Mouse (Mus musculus) heart, adult 9 months (tissue): ENCODE data around the gene Abcc4.
A peak's percentile ranks its signal among the peaks of the same experiment; 100 is the strongest.
"Not testable (repeated sequence)": the region's sequence is repeated elsewhere in the genome, so short reads cannot be mapped to it uniquely, and the experiment has no call there.

Experiments
- DNase-seq, 2 experiments: peaks; one replicate each; pipeline ENCODE4 v3.0.0; 2022; ENCODE audit warnings: low spot score in 2 of 2

The Abcc4 gene

DNA sequence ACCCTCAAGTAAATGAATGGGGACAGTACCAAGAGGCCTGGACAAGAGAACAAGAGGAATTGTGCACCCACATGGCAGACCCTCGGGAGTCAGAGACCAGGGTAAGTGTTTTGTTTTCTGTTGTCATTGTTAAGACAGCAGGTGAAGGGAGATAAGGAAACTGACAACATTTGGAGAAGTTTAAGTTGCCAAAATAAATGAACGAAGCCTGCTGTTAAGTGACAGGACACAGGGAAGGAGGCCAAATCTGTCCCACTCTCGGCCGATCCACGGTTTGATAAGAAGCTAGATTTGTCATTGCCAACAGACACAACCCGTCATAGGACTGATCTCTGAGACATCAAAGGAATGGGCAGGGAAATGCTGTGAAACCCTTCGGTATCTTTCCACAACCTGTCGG, 124.3 kb downstream of the Abcc4 start:
- no peak for DNase-seq

DNA sequence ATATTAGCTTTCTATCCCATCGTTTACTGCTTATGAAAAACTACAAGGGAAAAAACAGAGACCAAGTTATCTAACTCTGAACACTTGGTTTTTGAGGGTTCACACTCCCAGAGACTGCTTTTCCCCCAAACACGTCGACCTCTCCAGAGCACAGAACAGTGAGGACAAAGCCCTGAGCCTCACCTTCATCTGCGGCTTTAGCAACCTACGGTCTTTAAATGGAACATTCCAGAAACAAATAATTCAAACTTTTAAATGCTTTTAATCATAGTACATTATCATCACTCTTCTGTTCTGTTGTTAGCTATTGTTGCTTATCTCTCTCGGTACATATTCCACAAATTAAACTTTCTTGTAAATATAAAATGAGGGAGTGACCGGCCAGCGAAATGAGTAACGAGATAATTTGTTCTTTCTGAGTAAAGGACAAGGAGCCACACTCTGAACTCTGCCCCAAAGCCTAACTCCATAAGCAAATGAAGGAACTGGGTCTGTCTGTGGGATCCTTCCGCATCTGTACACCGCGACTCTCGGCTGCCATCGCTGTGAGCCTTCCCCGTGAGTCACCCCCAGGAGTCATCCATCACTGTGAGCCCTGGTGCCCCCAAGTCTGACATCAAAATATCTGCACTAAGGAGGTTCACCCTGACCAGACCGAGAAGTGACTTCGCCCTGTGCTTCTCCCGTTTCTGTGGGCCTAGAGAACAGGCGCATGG, 126.8 kb downstream of the Abcc4 start:
- no peak for DNase-seq

- no peak for DNase-seq
Measured at GRCm38 (mm10) chr14:118577895-118578294, 128.1 kb downstream of the Abcc4 start.

GRCm38 (mm10) chr14:118572688-118573245, 133.3 kb downstream of the Abcc4 start:
- DNase-seq = no peak

DNA sequence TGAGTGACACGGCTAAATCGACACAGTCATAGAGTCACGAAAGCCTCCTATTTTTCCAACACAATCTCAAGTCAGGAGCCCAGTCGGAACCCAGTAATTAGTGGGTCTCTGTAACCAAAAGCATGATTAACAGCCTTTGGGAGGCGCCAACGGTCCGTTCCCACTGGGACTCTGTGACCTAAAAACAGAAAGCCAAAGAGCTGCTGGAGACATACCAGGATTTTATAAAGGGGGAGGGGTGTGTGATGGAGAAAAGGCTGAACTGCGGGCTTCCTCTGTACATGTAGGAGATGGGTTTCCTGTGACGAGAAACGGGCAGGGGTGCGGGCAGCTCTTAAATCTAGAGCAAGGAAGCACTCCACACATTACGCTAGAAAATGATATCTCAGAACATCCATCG, 136.4 kb downstream of the Abcc4 start:
- no peak for DNase-seq

DNA sequence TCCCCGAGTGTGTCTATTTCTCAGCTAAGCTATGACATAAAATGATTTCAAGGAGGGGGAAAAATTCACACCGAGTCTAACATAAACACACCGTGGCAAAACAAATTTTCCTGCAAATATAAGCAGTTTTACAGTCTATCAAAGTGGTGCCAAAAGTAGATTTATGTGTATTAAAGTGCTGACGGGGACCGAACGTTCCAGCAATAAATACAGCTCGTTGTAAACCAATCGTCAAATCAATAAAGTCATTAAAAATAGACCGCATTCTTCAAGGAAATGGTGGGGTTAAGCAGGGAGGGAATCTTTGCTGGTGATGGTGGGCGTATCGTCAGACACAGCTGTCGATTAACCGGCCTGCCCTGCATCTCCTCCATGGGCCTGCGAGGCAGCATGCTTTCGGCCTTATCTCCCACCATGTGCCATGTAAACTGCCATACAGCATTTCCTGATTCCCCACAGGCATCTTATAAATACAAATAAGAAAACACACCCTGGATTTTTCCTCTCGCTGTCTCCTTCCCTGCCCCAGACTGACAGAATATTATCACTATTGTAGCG, 137.8 kb downstream of the Abcc4 start:
- DNase-seq = no peak

DNA sequence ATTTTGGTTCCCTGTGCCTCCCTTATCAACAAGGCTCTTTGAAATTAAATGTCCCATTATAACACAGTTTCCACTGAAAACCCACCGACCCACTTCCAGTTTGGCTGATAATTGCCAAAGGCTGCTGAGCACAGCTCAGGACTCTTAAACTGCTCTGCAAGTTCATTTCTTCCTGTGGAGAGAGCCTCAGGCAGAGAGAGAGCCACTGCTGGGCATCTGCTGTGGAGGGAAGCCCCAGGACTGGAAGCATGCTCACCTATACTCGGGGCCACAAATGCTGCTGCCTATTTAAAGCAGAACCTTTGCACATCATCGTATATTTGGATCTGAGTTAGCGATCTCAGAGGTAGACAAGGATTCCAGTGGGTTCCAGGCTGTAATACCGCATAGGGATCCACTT, 139.2 kb downstream of the Abcc4 start:
- DNase-seq = no peak

DNA sequence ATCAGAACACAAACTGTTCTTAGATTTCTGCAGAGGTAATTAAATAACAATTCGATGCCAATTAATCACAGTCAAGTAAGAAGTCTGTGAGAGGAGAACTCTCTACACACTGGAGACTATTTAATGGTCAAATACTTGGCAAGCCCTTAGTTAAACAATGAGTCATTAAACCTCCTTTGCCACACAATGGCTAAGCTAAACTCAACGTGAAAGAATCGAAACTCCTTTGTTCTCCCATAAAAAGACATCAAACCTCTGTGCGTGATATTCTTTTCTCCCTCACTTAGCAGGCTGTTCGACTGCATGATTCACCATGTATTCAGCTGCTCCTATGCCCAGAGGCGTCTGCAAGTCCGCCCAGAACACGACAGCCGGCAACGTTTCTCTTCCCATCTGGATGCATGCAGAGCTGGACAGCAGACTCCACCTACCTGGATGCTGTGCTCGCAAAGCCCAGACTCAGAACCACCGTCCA, 139.8 kb downstream of the Abcc4 start:
- no peak for DNase-seq

DNA sequence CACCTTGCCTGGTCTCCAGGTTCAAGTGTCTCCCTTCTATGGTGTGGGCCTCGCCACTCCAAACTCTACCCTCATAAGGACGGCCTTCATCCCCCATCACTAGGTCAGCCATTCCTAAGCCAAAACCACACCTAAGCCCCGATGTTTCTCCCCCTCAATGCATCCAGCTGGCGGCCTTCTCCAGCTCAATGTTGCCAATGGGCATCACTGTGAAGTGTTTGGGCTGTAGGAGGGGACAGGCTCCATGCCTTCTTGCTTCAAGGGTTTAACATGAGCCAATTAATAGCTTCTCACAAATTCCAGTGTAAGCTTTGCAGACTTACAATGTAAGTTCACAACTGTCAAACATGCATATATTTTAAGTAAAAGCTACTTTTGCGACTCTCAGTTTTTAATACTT, 140.3 kb downstream of the Abcc4 start:
- no peak for DNase-seq

GRCm38 (mm10) chr14:118563570-118563969, 142.4 kb downstream of the Abcc4 start:
- DNase-seq = no peak

- no peak for DNase-seq
Measured at GRCm38 (mm10) chr14:118552901-118553475, 153.0 kb downstream of the Abcc4 start.

DNA sequence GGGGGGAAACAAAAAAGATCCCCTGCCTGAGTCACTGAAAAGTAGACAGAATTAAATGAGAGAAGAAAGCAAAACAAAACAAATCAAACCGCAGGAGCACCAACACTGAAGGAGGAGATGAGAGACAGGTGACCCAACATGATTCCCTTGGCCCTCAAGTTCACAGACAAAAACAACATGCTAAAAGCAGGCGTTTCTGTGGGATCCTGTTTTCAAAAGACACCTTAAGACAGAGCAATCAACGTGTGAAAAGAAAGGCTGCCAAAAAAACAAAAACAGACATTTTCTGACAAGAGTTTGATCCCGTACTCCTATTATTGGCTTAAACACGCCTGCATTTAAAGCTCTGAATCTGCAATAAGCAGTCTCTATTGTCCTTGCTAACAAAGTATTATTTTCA, 153.6 kb downstream of the Abcc4 start:
- DNase-seq = no peak

DNA sequence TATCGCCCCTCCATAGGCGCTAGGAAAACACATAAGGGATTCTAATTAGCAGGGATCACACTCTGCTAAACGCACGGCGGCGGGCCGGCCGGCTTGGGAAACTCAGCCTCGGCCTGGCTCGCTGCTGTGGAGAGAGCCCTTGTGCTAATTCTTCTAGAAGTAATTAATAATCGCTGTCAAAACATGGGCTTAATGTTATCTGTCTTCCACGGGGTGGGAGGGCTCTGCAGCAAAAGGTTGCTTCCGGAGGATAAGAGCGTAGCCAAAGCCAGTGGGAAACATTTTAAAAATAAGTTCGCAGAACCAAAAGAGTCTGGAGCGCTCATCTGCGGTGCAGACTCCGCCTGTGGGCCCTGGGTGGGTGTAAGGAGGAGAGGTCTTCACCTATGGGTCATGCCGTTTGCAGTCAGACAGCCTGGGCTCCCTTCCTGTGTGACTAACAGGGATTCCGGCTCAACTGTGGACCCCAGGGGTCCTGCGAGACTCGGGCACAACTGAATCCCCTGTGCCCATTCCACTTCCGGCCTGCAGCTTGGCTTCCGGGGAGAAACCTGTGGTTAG, 154.2 kb downstream of the Abcc4 start:
- peak; percentile 22 to 28 for DNase-seq

DNA sequence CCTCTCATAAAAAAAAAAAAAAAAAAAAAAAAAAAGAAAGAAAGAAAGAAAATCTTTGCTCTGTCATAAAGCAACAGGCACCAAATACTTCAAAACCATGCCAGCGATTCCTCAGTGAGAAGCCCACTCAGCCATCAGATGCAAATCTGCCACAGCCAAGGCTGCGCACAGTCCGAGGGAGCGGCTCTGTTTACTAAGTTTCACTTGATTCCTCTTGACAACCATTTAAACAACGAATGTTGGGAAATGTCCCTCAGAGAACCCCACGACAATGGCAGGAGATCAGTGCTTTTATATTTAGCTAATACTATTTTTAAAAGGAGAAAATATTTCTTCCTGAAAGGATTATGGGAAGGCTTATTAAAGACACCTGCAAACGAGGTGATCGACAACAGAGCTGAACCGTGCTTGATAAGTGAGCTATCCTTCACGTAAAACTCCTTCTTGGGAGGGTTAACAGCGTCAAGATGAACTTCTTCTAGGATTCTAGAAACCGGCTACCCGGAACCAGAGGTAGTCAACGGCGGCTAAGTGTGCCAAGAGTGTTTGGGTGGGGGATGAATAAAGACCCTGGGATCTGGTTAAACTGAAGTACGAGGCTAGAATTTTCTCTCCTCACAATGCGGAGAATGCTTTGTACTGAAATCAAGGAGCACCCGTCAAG, 154.8 kb downstream of the Abcc4 start:
- no peak for DNase-seq

DNA sequence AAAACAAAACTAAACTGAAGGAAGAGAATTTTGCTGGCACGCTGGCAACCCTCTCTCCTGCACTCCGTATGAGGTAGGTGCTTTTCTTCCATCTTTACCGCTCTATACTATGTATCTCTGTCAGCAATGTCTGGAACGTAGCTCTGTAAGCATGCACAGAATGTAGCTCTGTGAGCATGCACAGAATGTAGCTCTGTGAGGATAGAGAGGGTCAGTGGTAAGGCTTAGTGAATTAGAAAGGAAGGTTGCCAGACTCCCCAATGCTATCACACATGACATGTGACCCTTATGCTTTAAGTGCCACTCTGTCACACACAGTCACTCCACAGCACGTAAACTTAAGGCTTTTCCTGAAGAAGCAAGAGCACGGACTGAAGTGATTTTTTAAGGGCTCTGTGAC, 161.5 kb downstream of the Abcc4 start:
- DNase-seq = no peak

DNA sequence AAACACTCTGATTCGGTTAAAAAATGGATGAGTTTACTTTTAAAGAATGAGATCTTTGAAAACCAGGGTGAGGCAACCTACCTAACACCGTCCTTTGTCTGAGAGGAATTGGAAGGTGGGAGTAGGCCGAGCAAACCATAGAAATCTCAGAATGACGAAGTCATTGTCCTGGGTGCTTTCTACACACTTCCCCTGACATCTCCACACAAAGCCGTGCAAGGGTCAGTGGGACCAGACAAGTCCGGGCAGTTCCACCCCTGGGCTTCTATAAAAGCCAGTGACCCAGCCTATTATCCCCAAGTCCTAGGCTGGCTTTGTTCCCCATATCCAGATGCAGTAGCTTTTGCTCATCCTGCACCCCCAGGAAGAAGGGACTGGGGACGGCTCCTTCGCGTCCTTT, 163.1 kb downstream of the Abcc4 start:
- no peak for DNase-seq

GRCm38 (mm10) chr14:118531539-118531938, 174.5 kb downstream of the Abcc4 start:
- no peak for DNase-seq

GRCm38 (mm10) chr14:118514280-118515031, 191.6 kb downstream of the Abcc4 start:
- no peak for DNase-seq

- not testable (repeated sequence) for DNase-seq
Measured at GRCm38 (mm10) chr14:118511715-118512114, 194.3 kb downstream of the Abcc4 start.

- no peak for DNase-seq
Measured at GRCm38 (mm10) chr14:118510793-118511192, 195.2 kb downstream of the Abcc4 start.

DNA sequence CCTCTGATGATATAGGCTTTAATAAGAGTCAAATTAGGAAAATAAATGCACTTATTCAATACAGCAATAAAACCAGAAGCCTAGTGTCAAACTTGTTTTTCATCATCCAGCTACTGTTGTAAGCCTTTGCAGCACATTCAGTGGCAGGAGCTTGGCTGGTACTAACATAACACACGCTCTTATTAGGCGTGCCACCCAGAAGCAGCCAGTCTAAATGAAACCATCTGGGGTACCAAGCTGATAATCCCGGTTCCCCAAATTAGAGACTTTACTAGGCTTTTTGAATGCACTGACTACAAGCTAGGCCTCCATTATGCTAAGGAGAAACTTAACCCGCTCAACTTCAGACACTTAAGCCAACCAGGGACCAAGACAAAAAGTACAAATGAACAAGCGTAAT, 195.8 kb downstream of the Abcc4 start:
- DNase-seq = no peak
